Comparison of ENCODE assay signal across 8 mouse cellular contexts in genomic region chr12:85219905-85220290, GRCm38 (mm10). TPM values are rescaled to one million over a fixed set of nuclear protein-coding genes. Genes with fewer than 3 reads are reported as not detected.
DNase-seq lines count a peak whose midpoint lies in the region; ATAC-seq and TF ChIP-seq lines count a peak whose summit lies in the region.

No protein-coding gene starts in this region.

- peaks cover 24% of the 10 kb centered on the region for H3K4me1 ChIP-seq in hindbrain, embryonic 15.5 days (replicated peaks)
- H3K4me1 ChIP-seq in stomach, postnatal 0 days (replicated peaks; ENCODE audit: control insufficient read depth, insufficient read depth), result 0 out of 2 replicates have a peak, but pooled peaks cover 2% of the 10 kb centered on the region

- peak overlapping the region; percentile 71 for H3K4me2 ChIP-seq in hindbrain, embryonic 15.5 days
- peak overlapping the region; percentile 88 for H3K4me2 ChIP-seq in stomach, postnatal 0 days (replicated peaks; ENCODE audit: low read depth)

- WGBS in hindbrain, embryonic 15.5 days, result 3% methylated on average over 12 of the region's 12 CpGs
- 3% methylated on average over 12 of the region's 12 CpGs for WGBS in stomach, postnatal 0 days

- peak overlapping the region; percentile 78 for H3K4me3 ChIP-seq in hindbrain, embryonic 15.5 days
- H3K4me3 ChIP-seq in stomach, postnatal 0 days (ENCODE audit: low read depth, low read length), result peak overlapping the region; percentile 76

- peaks cover 24% of the 10 kb centered on the region for H3K36me3 ChIP-seq in hindbrain, embryonic 15.5 days
- H3K36me3 ChIP-seq in stomach, postnatal 0 days (ENCODE audit: control insufficient read depth, insufficient read depth, low read length), result peaks cover 10% of the 10 kb centered on the region

- no peaks in the 10 kb centered on the region for H3K27me3 ChIP-seq in hindbrain, embryonic 15.5 days
- H3K27me3 ChIP-seq in stomach, postnatal 0 days (ENCODE audit: control insufficient read depth, insufficient read depth, low read length), result no peaks in the 10 kb centered on the region

- peak; percentile 22 for TF ChIP-seq CTCF in stomach, postnatal 0 days (IDR thresholded peaks at IDR 0.05; ENCODE audit: low read depth)

- peak overlapping the region; percentile 72 for H3K27ac ChIP-seq in hindbrain, embryonic 15.5 days (replicated peaks)
- peak overlapping the region; percentile 75; the same call in 1 of the 2 replicates for H3K27ac ChIP-seq in stomach, postnatal 0 days (replicated peaks)

- H3K9me3 ChIP-seq in hindbrain, embryonic 15.5 days, result no peaks in the 10 kb centered on the region
- no peaks in the 10 kb centered on the region for H3K9me3 ChIP-seq in stomach, postnatal 0 days (ENCODE audit: control insufficient read depth, low read length)

- peak; percentile 19 to 20 for DNase-seq in cerebellum, adult 18-20 months
- DNase-seq in cerebellum, postnatal 4 days (ENCODE audit: low spot score in 2 of 2), result no peak
- DNase-seq in CD4-positive, CD25-positive, alpha-beta regulatory T cell, adult 2 months (ENCODE audit: low read depth, low spot score), result peak; percentile 68
- DNase-seq in cerebellum, postnatal 36 days, result peak; percentile 7 to 13
- DNase-seq in lung, postnatal 4 days, result peak; percentile 27 to 41
- DNase-seq in stomach, postnatal 0 days (ENCODE audit: low spot score), result peak; percentile 40
- no peak for DNase-seq in urinary bladder, adult 18-20 months (ENCODE audit: low spot score in 2 of 2)

- no peak for TF ChIP-seq EP300 in stomach, postnatal 0 days (optimal IDR thresholded peaks at IDR 0.05)

- no peak; the same call in 1 of the 2 replicates for ATAC-seq in hindbrain, embryonic 15.5 days (ENCODE audit: low FRiP score, low read depth)
- no peak for ATAC-seq in stomach, postnatal 0 days (ENCODE audit: low FRiP score, low TSS enrichment)

- H3K9ac ChIP-seq in hindbrain, embryonic 15.5 days, result peak overlapping the region; percentile 59
- peak overlapping the region; percentile 81 for H3K9ac ChIP-seq in stomach, postnatal 0 days (ENCODE audit: low read length)

RNA-seq across cellular contexts. Expression of gene Eif2b2, which starts 0.6 kb away (rescaled TPM):
- 75.1 and 79.6 TPM in 2 replicates for polyA plus RNA-seq in hindbrain, embryonic 15.5 days (2015; fragmentation: Nextera tagmentation; extraction: Ambion mirVana)
- polyA plus RNA-seq in stomach, postnatal 0 days (2015; fragmentation: Nextera tagmentation; extraction: Ambion mirVana), result 50.8 and 58.7 TPM in 2 replicates

RNA-seq across cellular contexts. Expression of gene Pgf, which starts 42.3 kb away (rescaled TPM):
- 8.7 and 8.9 TPM in 2 replicates for polyA plus RNA-seq in hindbrain, embryonic 15.5 days (2015; fragmentation: Nextera tagmentation; extraction: Ambion mirVana)
- 3.0 and 3.5 TPM in 2 replicates for polyA plus RNA-seq in stomach, postnatal 0 days (2015; fragmentation: Nextera tagmentation; extraction: Ambion mirVana)

RNA-seq across cellular contexts. Expression of gene Mlh3, which starts 50.5 kb away (rescaled TPM):
- polyA plus RNA-seq in hindbrain, embryonic 15.5 days (2015; fragmentation: Nextera tagmentation; extraction: Ambion mirVana), result 7.9 and 8.4 TPM in 2 replicates
- polyA plus RNA-seq in stomach, postnatal 0 days (2015; fragmentation: Nextera tagmentation; extraction: Ambion mirVana), result 3.0 and 3.2 TPM in 2 replicates

Comparison
In these comparisons a context has a peak if more than half of its experiments do, and no peak if none do; other contexts are left out.
1. DNase-seq: peak in cerebellum, adult 18-20 months (2 of 2), CD4-positive, CD25-positive, alpha-beta regulatory T cell, adult 2 months (single experiment), cerebellum, postnatal 36 days (2 of 2), lung, postnatal 4 days (2 of 2) and stomach, postnatal 0 days (single experiment); none in cerebellum, postnatal 4 days (0 of 2) and urinary bladder, adult 18-20 months (0 of 2).